Mouse (Mus musculus): ENCODE results near the gene Gpr83. TPM values are rescaled to one million over a fixed set of nuclear protein-coding genes. Genes with fewer than 3 reads are reported as not detected.

Gene Gpr83
- polyA plus RNA-seq, 1 experiment from 2014 or later, result 3.3 TPM

- Histone ChIP-seq H3K36me3 (replicated peaks) (no peaks in the 10 kb centered on the region), H3K4me1 (no peaks in the 10 kb centered on the region), H3K27me3 (replicated peaks) (no peaks in the 10 kb centered on the region), H3K4me2 (no peak overlapping the region), H3K9me3 (no peaks in the 10 kb centered on the region), H3K4me3 (no peak overlapping the region), H3K9ac (no peak overlapping the region), H3K27ac (no peak overlapping the region)
- 47% methylated on average over 5 of the region's 5 CpGs for WGBS
- ATAC-seq (replicated peaks), result no peak
Observed at GRCm38 (mm10) chr9:14846428-14846827, 13.6 kb upstream of the Gpr83 start.

- H3K27me3 ChIP-seq (replicated peaks), result no peaks in the 10 kb centered on the region
- ATAC-seq (replicated peaks), result no peak
- H3K36me3 ChIP-seq (replicated peaks), result no peaks in the 10 kb centered on the region
- H3K4me2 ChIP-seq, result no peak overlapping the region
- 65% methylated on average over 1 of the region's 1 CpGs for WGBS
- H3K9ac ChIP-seq, result no peak overlapping the region
- no peaks in the 10 kb centered on the region for H3K9me3 ChIP-seq
- H3K4me3 ChIP-seq, result no peak overlapping the region
- no peaks in the 10 kb centered on the region for H3K4me1 ChIP-seq
- no peak overlapping the region for H3K27ac ChIP-seq
Observed at GRCm38 (mm10) chr9:14848267-14848935, 11.6 kb upstream of the Gpr83 start.

GRCm38 (mm10) chr9:14854585-14854984 is 5.4 kb upstream of the Gpr83 start:
- WGBS, result 60% methylated on average over 4 of the region's 4 CpGs
- Histone ChIP-seq H3K27me3 (replicated peaks) (peaks cover 11% of the 10 kb centered on the region), H3K36me3 (replicated peaks) (no peaks in the 10 kb centered on the region), H3K4me2 (no peak overlapping the region), H3K9me3 (no peaks in the 10 kb centered on the region), H3K27ac (no peak overlapping the region), H3K4me3 (no peak overlapping the region), H3K9ac (no peak overlapping the region), H3K4me1 (peaks cover 2% of the 10 kb centered on the region)
- no peak for ATAC-seq (replicated peaks)

GRCm38 (mm10) chr9:14856922-14857654 is 2.9 kb upstream of the Gpr83 start:
- Histone ChIP-seq H3K4me2 (no peak overlapping the region), H3K27ac (no peak overlapping the region), H3K4me1 (peaks cover 13% of the 10 kb centered on the region), H3K36me3 (replicated peaks) (no peaks in the 10 kb centered on the region), H3K9ac (no peak overlapping the region), H3K4me3 (no peak overlapping the region), H3K9me3 (no peaks in the 10 kb centered on the region), H3K27me3 (replicated peaks) (peaks cover 14% of the 10 kb centered on the region)
- no peak for ATAC-seq (replicated peaks)
- WGBS, result 52% methylated on average over 4 of the region's 4 CpGs

GRCm38 (mm10) chr9:14858170-14858706 is 1.8 kb upstream of the Gpr83 start:
- Histone ChIP-seq H3K36me3 (replicated peaks) (no peaks in the 10 kb centered on the region), H3K4me2 (no peak overlapping the region), H3K9ac (no peak overlapping the region), H3K27me3 (replicated peaks) (peaks cover 14% of the 10 kb centered on the region), H3K27ac (no peak overlapping the region), H3K4me1 (peaks cover 13% of the 10 kb centered on the region), H3K9me3 (no peaks in the 10 kb centered on the region), H3K4me3 (no peak overlapping the region)
- no peak for ATAC-seq (replicated peaks)
- WGBS, result 74% methylated on average over 7 of the region's 7 CpGs

GRCm38 (mm10) chr9:14858782-14859181 is 1.2 kb upstream of the Gpr83 start:
- no peaks in the 10 kb centered on the region for H3K9me3 ChIP-seq
- WGBS, result 85% methylated on average over 3 of the region's 3 CpGs
- H3K9ac ChIP-seq, result no peak overlapping the region
- H3K27me3 ChIP-seq (replicated peaks), result peaks cover 14% of the 10 kb centered on the region
- no peak overlapping the region for H3K4me2 ChIP-seq
- no peak overlapping the region for H3K27ac ChIP-seq
- H3K4me3 ChIP-seq, result no peak overlapping the region
- peaks cover 13% of the 10 kb centered on the region for H3K4me1 ChIP-seq
- no peaks in the 10 kb centered on the region for H3K36me3 ChIP-seq (replicated peaks)
- no peak for ATAC-seq (replicated peaks)

- Histone ChIP-seq H3K36me3 (replicated peaks) (no peaks in the 10 kb centered on the region), H3K4me2 (no peak overlapping the region), H3K9me3 (no peaks in the 10 kb centered on the region), H3K4me3 (no peak overlapping the region), H3K27me3 (replicated peaks) (peaks cover 14% of the 10 kb centered on the region), H3K4me1 (peaks cover 13% of the 10 kb centered on the region), H3K9ac (no peak overlapping the region), H3K27ac (no peak overlapping the region)
- WGBS, result 91% methylated on average over 3 of the region's 3 CpGs
- no peak for ATAC-seq (replicated peaks)
Observed at GRCm38 (mm10) chr9:14863126-14863525, 3.1 kb downstream of the Gpr83 start.

- Histone ChIP-seq H3K9me3 (no peaks in the 10 kb centered on the region), H3K27me3 (replicated peaks) (0 out of 2 replicates have a peak, but pooled peaks cover 3% of the 10 kb centered on the region), H3K9ac (no peak overlapping the region), H3K36me3 (replicated peaks) (no peaks in the 10 kb centered on the region), H3K4me1 (peaks cover 9% of the 10 kb centered on the region), H3K4me2 (no peak overlapping the region), H3K27ac (no peak overlapping the region), H3K4me3 (no peak overlapping the region)
- ATAC-seq (replicated peaks), result no peak
- 84% methylated on average over 9 of the region's 9 CpGs for WGBS
Observed at GRCm38 (mm10) chr9:14864726-14865125, 4.7 kb downstream of the Gpr83 start.

- Histone ChIP-seq H3K9me3 (no peaks in the 10 kb centered on the region), H3K36me3 (replicated peaks) (no peaks in the 10 kb centered on the region), H3K27me3 (replicated peaks) (no peaks in the 10 kb centered on the region), H3K9ac (no peak overlapping the region), H3K4me2 (no peak overlapping the region), H3K4me1 (peaks cover 6% of the 10 kb centered on the region), H3K27ac (no peak overlapping the region), H3K4me3 (no peak overlapping the region)
- no peak; the same call in 1 of the 2 replicates for ATAC-seq (replicated peaks)
- 43% methylated on average over 7 of the region's 7 CpGs for WGBS
Observed at GRCm38 (mm10) chr9:14866957-14867356, 6.9 kb downstream of the Gpr83 start.

GRCm38 (mm10) chr9:14868326-14868725 is 8.3 kb downstream of the Gpr83 start:
- no peaks in the 10 kb centered on the region for H3K9me3 ChIP-seq
- no peak overlapping the region for H3K4me2 ChIP-seq
- H3K4me3 ChIP-seq, result no peak overlapping the region
- peaks cover 14% of the 10 kb centered on the region for H3K4me1 ChIP-seq
- H3K9ac ChIP-seq, result no peak overlapping the region
- no peak for ATAC-seq (replicated peaks)
- H3K27me3 ChIP-seq (replicated peaks), result no peaks in the 10 kb centered on the region
- H3K27ac ChIP-seq, result no peak overlapping the region
- H3K36me3 ChIP-seq (replicated peaks), result no peaks in the 10 kb centered on the region
- WGBS, result 95% methylated on average over 8 of the region's 8 CpGs

- ATAC-seq (replicated peaks), result no peak
- 88% methylated on average over 2 of the region's 2 CpGs for WGBS
Observed at GRCm38 (mm10) chr9:14870377-14870776, 10.4 kb downstream of the Gpr83 start.

GRCm38 (mm10) chr9:14870802-14871201 is 10.8 kb downstream of the Gpr83 start:
- Histone ChIP-seq H3K36me3 (replicated peaks) (no peaks in the 10 kb centered on the region), H3K4me2 (no peak overlapping the region), H3K27me3 (replicated peaks) (no peaks in the 10 kb centered on the region), H3K4me1 (peaks cover 14% of the 10 kb centered on the region), H3K9ac (no peak overlapping the region), H3K27ac (no peak overlapping the region), H3K4me3 (no peak overlapping the region), H3K9me3 (no peaks in the 10 kb centered on the region)
- no peak for ATAC-seq (replicated peaks)
- 85% methylated on average over 10 of the region's 10 CpGs for WGBS

More at GRCm38 (mm10) chr9:14870377-14870776, 10.4 kb downstream of the Gpr83 start:
- H3K27me3 ChIP-seq (replicated peaks), result no peaks in the 10 kb centered on the region
- no peak overlapping the region for H3K27ac ChIP-seq
- no peaks in the 10 kb centered on the region for H3K36me3 ChIP-seq (replicated peaks)
- no peak overlapping the region for H3K4me3 ChIP-seq
- peaks cover 14% of the 10 kb centered on the region for H3K4me1 ChIP-seq
- H3K9ac ChIP-seq, result no peak overlapping the region
- H3K9me3 ChIP-seq, result no peaks in the 10 kb centered on the region
- H3K4me2 ChIP-seq, result no peak overlapping the region

Data from midbrain, embryonic 15.5 days (tissue).